Mouse (Mus musculus) spleen, adult 2 months (tissue): Measurements from ENCODE around the gene Aida.

Experiments
- CTCF ChIP-seq: fragments of 200-500 bp; IDR thresholded peaks from 2 replicates; pipeline ENCODE4 v1.5.1; 2011; ENCODE audit warnings: mild to moderate bottlenecking, inconsistent platforms; ENCODE audit not compliant: insufficient read depth, insufficient read length, insufficient replicate concordance; ENCODE audit errors: extremely low read depth
- POLR2A ChIP-seq: fragments of 200-500 bp; IDR thresholded peaks from 2 replicates; pipeline ENCODE4 v1.6.1; 2011; ENCODE audit warnings: low read depth, low read length, inconsistent platforms

GRCm38 (mm10) chr1:183250612-183251011 is 45.8 kb upstream of the Aida start:
- TF ChIP-seq POLR2A (no peak), CTCF (no peak)
